12 mouse cellular contexts compared by ENCODE assay signal in the genomic region with DNA sequence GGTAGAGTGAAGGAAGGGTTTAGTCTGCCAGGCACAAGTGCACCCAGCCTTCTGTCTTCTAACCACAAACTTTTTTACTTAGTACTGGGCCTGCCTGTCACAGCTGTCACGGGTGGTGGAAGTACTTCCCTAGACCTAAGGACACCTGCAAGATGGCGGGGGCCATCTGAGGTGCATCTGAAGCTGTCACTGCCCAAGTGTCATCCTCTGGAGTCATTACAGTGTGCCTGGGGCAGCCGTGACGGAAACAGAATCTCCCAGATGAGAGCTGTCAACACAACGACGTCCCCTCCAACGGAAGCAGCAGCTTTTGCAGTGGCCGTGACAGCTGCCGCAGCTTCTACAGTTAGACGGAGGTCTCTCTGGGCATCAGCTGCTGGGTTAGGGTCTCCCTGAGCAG. TPM values are rescaled to one million over a fixed set of nuclear protein-coding genes. Genes with fewer than 3 reads are reported as not detected.
DNase-seq lines count a peak whose midpoint lies in the region; ATAC-seq lines count a peak whose summit lies in the region.
"Had no signal": no experiment of that assay in that cellular context is flagged by ENCODE, and none has a peak within 500 bp of the region (broad histone marks: within the 10 kb centered on the region; RNA-seq: fewer than 3 reads in every experiment).

No protein-coding gene starts in this region.

- no peak overlapping the region for H3K9ac ChIP-seq in hindbrain, embryonic 13.5 days
- H3K9ac ChIP-seq in hindbrain, embryonic 14.5 days = no peak overlapping the region
- H3K9ac ChIP-seq: embryonic facial prominence, embryonic 15.5 days had no signal

- peaks cover 25% of the 10 kb centered on the region for H3K4me1 ChIP-seq in hindbrain, embryonic 13.5 days (replicated peaks)
- H3K4me1 ChIP-seq in hindbrain, embryonic 14.5 days (replicated peaks; ENCODE audit: control insufficient read depth, insufficient read depth, low read length) = no peaks in the 10 kb centered on the region

- no peaks in the 10 kb centered on the region for H3K9me3 ChIP-seq in hindbrain, embryonic 13.5 days
- no peaks in the 10 kb centered on the region for H3K9me3 ChIP-seq in hindbrain, embryonic 14.5 days (ENCODE audit: control insufficient read depth, low read length)
- H3K9me3 ChIP-seq: embryonic facial prominence, embryonic 15.5 days had no signal

- 50% methylated on average over 10 of the region's 10 CpGs for WGBS in hindbrain, embryonic 13.5 days
- WGBS in hindbrain, embryonic 14.5 days = 55% methylated on average over 10 of the region's 10 CpGs

- no peaks in the 10 kb centered on the region for H3K27me3 ChIP-seq in hindbrain, embryonic 13.5 days
- no peaks in the 10 kb centered on the region for H3K27me3 ChIP-seq in hindbrain, embryonic 14.5 days (ENCODE audit: control insufficient read depth, insufficient read depth, low read length)
- H3K27me3 ChIP-seq: embryonic facial prominence, embryonic 15.5 days had no signal

- ATAC-seq in hindbrain, embryonic 13.5 days (ENCODE audit: low FRiP score) = no peak
- no peak for ATAC-seq in hindbrain, embryonic 14.5 days (ENCODE audit: low FRiP score)
- peak; percentile 65 for ATAC-seq in inflammation-experienced regulatory T-cells, adult 6 months
- ATAC-seq: hindbrain, embryonic 16.5 days had no signal

- DNase-seq in hindbrain, embryonic 14.5 days (ENCODE audit: low spot score) = no peak
- DNase-seq in CD8-positive naive resting alpha-beta T cell, adult 2 months (ENCODE audit: low read depth in 2 of 2, low spot score in 2 of 2) = peak; percentile 4 to 12
- peak; percentile 92 for DNase-seq in thymus, postnatal 0 days (ENCODE audit: low spot score)
- DNase-seq in kidney, adult 11 months = no peak
- DNase-seq in adrenal gland, postnatal 14 days = no peak
- DNase-seq: adrenal gland, adult 2 months; cerebellum, adult 2 months; kidney, postnatal 25 days had no signal

- no peaks in the 10 kb centered on the region for H3K36me3 ChIP-seq in hindbrain, embryonic 13.5 days
- no peaks in the 10 kb centered on the region for H3K36me3 ChIP-seq in hindbrain, embryonic 14.5 days (replicated peaks; ENCODE audit: control insufficient read depth, insufficient read depth)
- H3K36me3 ChIP-seq: embryonic facial prominence, embryonic 15.5 days had no signal

- no peak overlapping the region for H3K4me3 ChIP-seq in hindbrain, embryonic 13.5 days
- no peak overlapping the region for H3K4me3 ChIP-seq in hindbrain, embryonic 14.5 days (replicated peaks; ENCODE audit: low read length)
- H3K4me3 ChIP-seq: embryonic facial prominence, embryonic 15.5 days had no signal

- peak overlapping the region; percentile 23; the same call in 1 of the 2 replicates for H3K27ac ChIP-seq in hindbrain, embryonic 13.5 days
- H3K27ac ChIP-seq in hindbrain, embryonic 14.5 days = no peak overlapping the region
- H3K27ac ChIP-seq: embryonic facial prominence, embryonic 15.5 days had no signal

- H3K4me2 ChIP-seq in hindbrain, embryonic 13.5 days = no peak overlapping the region
- no peak overlapping the region for H3K4me2 ChIP-seq in hindbrain, embryonic 14.5 days (replicated peaks)
- H3K4me2 ChIP-seq: embryonic facial prominence, embryonic 15.5 days had no signal

RNA-seq across cellular contexts. Expression of gene Jdp2, which starts 53.1 kb away (rescaled TPM):
- 0.32 and 0.42 TPM in 2 replicates for polyA plus RNA-seq in hindbrain, embryonic 13.5 days (2015; fragmentation: Nextera tagmentation; extraction: Ambion mirVana)
- polyA plus RNA-seq in hindbrain, embryonic 14.5 days (2014; fragmentation: Nextera tagmentation; extraction: Ambion mirVana) = 0.83 and 1.3 TPM in 2 replicates
- polyA plus RNA-seq in inflammation-experienced regulatory T-cells, adult 6 months (2017; shearing (Covaris generic)) = under 1 TPM; 0.37 to 0.59 (median 0.58) TPM
- 0.34 and 0.57 TPM in 2 replicates for polyA plus RNA-seq in thymus, postnatal 0 days (2015; fragmentation: Nextera tagmentation; extraction: Ambion mirVana)
- total RNA-seq in adrenal gland, postnatal 14 days (2021) = 16.7 and 18.7 TPM in 2 replicates

Comparison
In these comparisons a context has a peak if more than half of its experiments do, and no peak if none do; other contexts are left out.
1. DNase-seq: peak in CD8-positive naive resting alpha-beta T cell, adult 2 months (2 of 2) and thymus, postnatal 0 days (single experiment); none in hindbrain, embryonic 14.5 days (single experiment), kidney, adult 11 months (single experiment) and adrenal gland, postnatal 14 days (single experiment).